Mouse (Mus musculus) granulocyte monocyte progenitor cell, adult 5-6 weeks (primary cell): Measurements from ENCODE around the gene Gm973. TPM values are rescaled to one million over a fixed set of nuclear protein-coding genes. Genes with fewer than 3 reads are reported as not detected.

Source experiments
- ATAC-seq: replicated peaks from 2 replicates; pipeline ENCODE4 v1.8.0; 2016; ENCODE audit warnings: mild to moderate bottlenecking, moderate TSS enrichment, inconsistent platforms; ENCODE audit not compliant: poor library complexity, severe bottlenecking
- total RNA-seq, 2 experiments: library from RNA; stranded (forward) in 1 of 2; stranded (reverse) in 1 of 2; fragments of 200-712, 200-1000 nt in 1 of 2; fragments of >200 nt in 1 of 2; fragmentation: Nextera tagmentation in 1 of 2; gene quantifications; 2 replicates each; pipeline ENCODE4 v1.2.3; 2014 to 2017

The Gm973 gene
- total RNA-seq, 2 experiments from 2014 or later, result 2.8 TPM; not detected in 1

DNA sequence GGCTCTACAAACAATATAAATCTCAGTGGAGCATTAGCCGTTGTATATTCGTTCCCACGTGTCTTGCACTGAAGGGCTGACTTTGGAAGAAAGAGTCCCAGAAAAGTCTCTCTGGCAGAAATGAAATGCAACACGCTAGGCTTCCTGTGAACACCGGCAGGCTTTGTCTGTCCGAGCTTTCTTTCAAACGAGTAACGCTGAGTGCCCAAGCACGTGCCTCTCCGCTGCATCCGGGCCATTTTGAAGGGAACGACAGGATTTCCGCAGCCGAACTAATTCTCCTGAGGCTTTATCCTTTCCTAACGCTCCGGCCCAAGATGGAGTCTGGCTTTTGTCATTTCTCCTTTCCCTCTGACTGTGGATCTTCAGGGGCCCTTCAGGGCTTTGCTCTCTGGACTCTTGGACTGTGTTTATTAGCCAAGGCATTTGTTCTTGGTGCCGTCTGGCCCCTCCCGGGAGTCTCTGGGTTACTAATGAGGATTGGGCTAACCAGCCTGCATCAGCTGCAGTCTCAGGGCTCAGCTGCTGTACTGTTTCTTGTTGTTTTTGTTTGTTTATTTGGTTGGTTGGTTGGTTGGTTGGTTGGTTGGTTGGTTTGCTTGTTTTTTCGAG, 24.6 kb downstream of the Gm973 start:
- ATAC-seq, result no peak

GRCm38 (mm10) chr1:59541271-59542020, 25.4 kb downstream of the Gm973 start:
- no peak for ATAC-seq

GRCm38 (mm10) chr1:59542231-59542630, 26.2 kb downstream of the Gm973 start:
- ATAC-seq, result no peak

DNA sequence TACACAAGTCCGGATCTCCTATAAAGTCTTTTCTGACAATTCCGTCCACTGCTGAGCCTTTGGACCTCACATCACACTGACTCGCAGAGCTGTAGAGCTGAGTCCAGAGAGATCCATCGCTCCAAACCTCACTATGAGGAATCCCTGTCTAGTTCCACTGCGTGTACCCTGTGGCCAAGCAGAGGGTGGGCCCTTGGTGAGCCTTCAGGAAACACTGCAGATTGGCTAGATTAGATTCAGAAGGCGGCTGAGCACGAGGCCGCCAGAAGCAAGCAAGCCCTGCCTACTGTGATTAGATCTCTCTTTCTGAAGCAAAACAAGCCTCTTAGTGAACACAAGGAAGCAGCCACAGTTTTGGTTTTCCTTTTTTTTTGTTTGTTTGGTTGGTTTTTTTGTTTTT, 27.8 kb downstream of the Gm973 start:
- ATAC-seq, result no peak

DNA sequence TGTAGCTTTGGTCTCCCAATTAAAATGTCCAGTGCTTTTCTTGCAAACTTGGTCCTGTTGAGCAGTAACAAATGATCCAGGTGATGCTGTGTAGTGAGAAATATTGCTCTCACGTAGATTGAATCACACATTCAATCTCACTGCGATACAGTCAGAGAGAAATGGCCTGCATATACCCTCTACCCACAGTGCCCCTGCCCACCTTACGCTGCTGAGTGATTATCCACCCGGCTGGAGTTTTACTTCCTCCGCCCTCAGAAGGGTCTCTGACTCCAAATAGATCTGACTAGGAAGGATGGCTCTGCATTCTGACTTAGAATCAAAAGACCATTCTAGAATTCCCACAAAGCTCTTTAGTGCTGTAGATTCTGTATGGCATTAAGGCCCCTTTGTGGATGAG, 32.4 kb downstream of the Gm973 start:
- no peak for ATAC-seq

DNA sequence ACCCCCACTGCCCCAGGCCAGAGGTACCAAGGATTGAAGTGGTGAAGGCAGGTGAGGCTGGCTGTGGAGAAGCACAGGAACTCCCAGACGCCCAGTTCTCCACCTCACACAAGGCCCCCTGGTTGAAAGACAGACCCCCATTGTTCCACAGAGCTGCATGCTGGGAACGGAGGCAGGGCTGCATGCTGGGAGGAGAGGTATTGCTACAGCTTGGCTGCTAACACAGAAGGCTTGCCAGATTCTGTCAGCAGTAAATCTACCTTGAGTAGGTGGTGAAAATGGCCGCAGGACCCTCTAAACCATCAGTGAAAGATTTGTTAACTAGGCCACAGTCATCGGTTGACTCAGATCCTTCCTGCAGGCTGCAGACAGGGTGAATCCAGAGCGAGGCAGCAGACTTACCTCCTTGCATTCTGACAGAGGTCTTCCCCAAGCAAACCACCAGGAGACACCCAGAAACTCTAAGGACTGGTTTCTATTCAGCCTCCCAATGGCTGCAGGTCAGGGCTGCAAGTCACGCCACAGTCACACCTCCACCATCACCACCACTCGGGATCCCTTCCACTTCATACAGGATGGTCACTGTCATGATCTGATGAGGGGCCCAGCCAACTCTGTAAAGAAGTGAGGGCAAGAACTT, 33.1 kb downstream of the Gm973 start:
- no peak for ATAC-seq

- ATAC-seq, result peak; percentile 68
Observed at GRCm38 (mm10) chr1:59550227-59550626, 34.2 kb downstream of the Gm973 start.

DNA sequence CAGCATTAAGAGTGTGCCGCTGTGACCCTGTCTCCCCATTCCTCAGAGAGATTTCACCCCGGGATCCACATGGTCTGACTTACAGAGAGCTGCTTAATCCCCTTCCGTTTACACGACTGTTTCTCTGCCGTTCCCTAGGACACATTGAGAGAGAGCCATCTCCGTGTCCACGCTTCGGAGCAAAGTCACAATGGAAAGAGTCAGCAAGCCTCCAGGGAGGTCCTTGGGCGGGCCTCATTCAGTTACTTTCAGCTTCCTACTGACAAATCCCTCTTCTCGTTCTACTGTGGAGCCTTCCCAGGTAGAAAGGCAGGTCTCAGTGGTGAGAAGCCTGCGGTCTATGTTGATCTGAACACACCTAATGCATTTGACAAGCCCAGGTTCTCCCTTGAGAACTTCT, 34.9 kb downstream of the Gm973 start:
- no peak for ATAC-seq

- no peak for ATAC-seq
Observed at GRCm38 (mm10) chr1:59553708-59554107, 37.6 kb downstream of the Gm973 start.

DNA sequence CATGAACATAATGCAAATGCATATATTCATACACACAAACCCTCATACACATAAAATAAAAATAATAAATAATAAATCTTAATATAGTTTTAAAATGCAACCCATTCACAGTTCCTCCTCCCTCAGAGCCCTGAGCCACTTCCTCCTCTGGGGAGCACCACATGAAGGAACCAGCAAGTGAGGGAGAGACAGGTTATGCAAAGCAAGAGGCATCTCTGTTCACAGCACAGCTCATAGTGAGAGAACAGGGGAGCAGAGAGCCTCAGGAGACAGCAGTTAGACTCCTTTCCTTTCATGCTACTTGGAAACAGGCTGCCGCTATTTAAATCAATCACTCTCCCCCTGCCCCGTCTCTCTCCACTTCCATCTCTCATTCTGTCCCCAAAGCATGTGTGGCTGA, 47.5 kb downstream of the Gm973 start:
- ATAC-seq, result no peak

- peak; percentile 86 for ATAC-seq
Observed at GRCm38 (mm10) chr1:59565804-59566203, 49.7 kb downstream of the Gm973 start.

DNA sequence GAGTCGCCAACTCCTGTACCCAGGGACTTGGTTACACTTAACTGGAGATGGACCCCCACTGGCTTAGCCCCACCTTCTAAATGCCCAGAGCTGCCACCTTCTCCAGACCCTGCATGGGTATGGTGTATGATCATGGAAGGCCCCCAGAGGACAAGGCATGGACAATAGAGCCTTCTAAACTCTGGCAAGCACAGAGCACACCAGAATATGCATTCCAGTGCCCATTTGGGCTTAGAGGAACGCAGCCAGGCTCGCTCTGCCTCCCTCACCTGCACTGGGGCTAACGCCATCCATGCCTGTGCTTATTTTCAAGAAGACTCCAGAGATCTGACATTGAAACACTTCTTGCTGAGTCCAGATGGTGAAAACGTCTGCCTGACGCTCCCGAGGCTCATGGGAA, 50.2 kb downstream of the Gm973 start:
- no peak for ATAC-seq

- no peak for ATAC-seq
Observed at GRCm38 (mm10) chr1:59566926-59567325, 50.9 kb downstream of the Gm973 start.

DNA sequence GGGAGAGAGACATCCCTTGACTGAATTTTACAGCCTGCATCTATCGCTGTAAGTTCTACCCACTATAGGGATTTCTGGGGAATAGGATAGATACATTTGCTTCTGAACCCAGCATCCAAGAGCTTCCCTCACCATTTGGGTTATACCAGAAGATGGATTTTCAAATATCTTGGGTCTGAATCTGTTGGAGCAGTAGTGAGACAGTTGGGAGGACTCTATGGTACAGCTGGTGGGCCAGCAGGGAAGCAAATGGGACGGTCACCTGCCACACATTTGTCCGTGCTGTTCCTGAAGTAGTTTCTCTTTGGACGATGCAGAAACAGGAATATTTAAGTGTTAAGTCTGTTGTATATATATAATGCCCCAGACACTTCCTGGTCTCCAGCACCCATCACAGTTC, 51.5 kb downstream of the Gm973 start:
- ATAC-seq, result no peak

DNA sequence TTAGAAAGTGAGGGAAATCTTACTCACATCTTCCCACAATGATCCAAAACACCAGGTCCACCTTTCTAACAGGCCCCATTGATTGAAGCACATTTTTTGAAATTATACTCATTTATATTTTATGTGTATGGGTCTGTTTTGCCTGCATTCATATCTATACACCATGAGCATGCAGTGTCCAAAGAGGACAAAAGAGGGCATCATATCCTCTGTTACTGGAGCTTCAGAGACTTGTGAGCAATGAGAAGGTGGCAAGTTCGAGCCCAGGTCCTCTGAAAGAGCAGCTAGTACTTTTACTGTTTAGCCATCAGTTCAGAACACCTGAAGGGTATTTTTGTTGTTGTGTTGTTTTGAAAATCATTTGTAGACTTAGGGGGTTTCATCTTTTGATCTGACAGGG, 52.2 kb downstream of the Gm973 start:
- no peak for ATAC-seq

- ATAC-seq, result no peak
Observed at GRCm38 (mm10) chr1:59569301-59569700, 53.2 kb downstream of the Gm973 start.

GRCm38 (mm10) chr1:59570767-59571166, 54.7 kb downstream of the Gm973 start:
- ATAC-seq, result no peak

DNA sequence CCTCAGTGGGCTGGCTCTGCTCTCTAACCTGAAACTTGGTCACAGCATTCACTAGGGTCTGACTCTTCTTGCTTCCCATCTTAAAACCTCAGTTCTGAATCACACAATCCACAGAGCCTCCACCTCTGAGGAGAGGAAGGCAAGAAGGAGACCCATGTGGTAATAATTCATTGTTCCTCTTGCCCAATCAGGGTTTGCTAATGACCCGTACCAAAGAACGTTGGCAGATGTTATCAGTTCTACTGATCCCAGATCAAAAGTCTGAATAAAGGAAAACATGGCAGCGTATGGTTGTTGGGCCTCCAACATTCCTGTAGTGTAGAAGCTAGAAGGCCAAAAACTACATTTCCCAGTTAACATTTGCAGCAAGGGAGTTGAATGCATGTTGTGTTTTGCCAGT, 55.4 kb downstream of the Gm973 start:
- peak; percentile 82 for ATAC-seq

- no peak for ATAC-seq
Observed at GRCm38 (mm10) chr1:59573843-59574242, 57.8 kb downstream of the Gm973 start.

GRCm38 (mm10) chr1:59574262-59575187, 58.5 kb downstream of the Gm973 start:
- ATAC-seq, result no peak

- no peak for ATAC-seq
Observed at GRCm38 (mm10) chr1:59578770-59579169, 62.7 kb downstream of the Gm973 start.
